Comparison of ENCODE assay signal across 6 mouse cellular contexts in genomic region chr11:121519703-121520102, GRCm38 (mm10). TPM values are rescaled to one million over a fixed set of nuclear protein-coding genes. Genes with fewer than 3 reads are reported as not detected.
"Had no signal": no experiment of that assay in that cellular context is flagged by ENCODE, and none has a peak within 500 bp of the region (broad histone marks: within the 10 kb centered on the region; RNA-seq: fewer than 3 reads in every experiment).

No protein-coding gene starts in this region.

- DNase-seq: liver, embryonic 13.5 days; thymus, postnatal 36 days had no signal

- H3K9me3 ChIP-seq: limb, embryonic 13.5 days; liver, embryonic 13.5 days; midbrain, embryonic 13.5 days had no signal

- H3K4me2 ChIP-seq: limb, embryonic 13.5 days; liver, embryonic 13.5 days; midbrain, embryonic 13.5 days had no signal

- H3K36me3 ChIP-seq: limb, embryonic 13.5 days; midbrain, embryonic 13.5 days had no signal

- ATAC-seq: midbrain, embryonic 13.5 days had no signal

- H3K9ac ChIP-seq: limb, embryonic 13.5 days; midbrain, embryonic 13.5 days had no signal

- H3K27ac ChIP-seq: left cerebral cortex, adult 2 months; limb, embryonic 13.5 days; midbrain, embryonic 13.5 days had no signal

- H3K27me3 ChIP-seq: limb, embryonic 13.5 days; liver, embryonic 13.5 days; midbrain, embryonic 13.5 days had no signal

- H3K4me3 ChIP-seq: left cerebral cortex, adult 2 months; limb, embryonic 13.5 days; liver, embryonic 13.5 days; midbrain, embryonic 13.5 days had no signal

RNA-seq across cellular contexts. Expression of gene Zfp750, which starts 0.6 kb away (rescaled TPM):
- total RNA-seq: megakaryocyte progenitor cell, adult 5-6 weeks had no signal
